Mouse (Mus musculus) embryonic stem cell, embryonic (primary cell): ENCODE measurements around the gene Abcb8.

Source experiments
- CTCF ChIA-PET, 4 experiments: fragments of 300-600 bp in 2 of 4; fragments of 350-600 bp in 2 of 4; sonication (Branson Sonifier 250); formaldehyde crosslinking; loops; one replicate each; lab custom pipeline; 2022; ENCODE audit warnings: inconsistent platforms in 2 of 4; lab: Charles Lee
- POLR2A ChIA-PET, 4 experiments: fragments of 300-600 bp in 2 of 4; fragments of 350-600 bp in 2 of 4; sonication (Branson Sonifier 250); formaldehyde crosslinking; loops; one replicate each; lab custom pipeline; 2022; ENCODE audit warnings: antibody characterized with exemption in 4 of 4, inconsistent platforms in 1 of 4; lab: Charles Lee

Abcb8 gene

DNA sequence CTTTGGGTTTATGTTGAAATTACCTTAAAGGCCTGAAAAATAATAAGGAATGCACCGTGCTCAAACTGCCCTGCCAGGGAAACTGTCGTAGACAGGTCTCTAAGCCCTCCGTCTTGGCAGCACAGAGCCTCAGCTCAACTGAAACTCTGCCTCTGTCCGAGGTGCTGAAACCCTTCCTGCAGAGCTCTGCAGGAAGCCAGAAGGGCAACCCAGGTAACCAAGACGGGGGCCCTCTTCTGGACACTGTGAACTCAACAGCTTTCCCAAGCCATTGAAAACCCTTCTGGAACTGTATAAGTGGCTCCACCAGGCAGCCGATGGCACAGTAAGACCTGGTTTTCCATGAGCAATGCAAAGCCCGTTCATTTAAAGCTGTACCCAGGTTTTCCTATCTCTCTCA lies 36.0 kb upstream of the Abcb8 start:
- POLR2A ChIA-PET = interaction anchor here in 3 of 4 experiments (0.5 to 2.2 kb wide), 27 partner anchors 9 to 394 kb away, joined by 3 to 8 read pairs (median 4); partner anchors contain the start of genes Abcb8 (in 1 of the 3), Fastk (in 1 of the 3) and Nupl2 (in 1 of the 3)
- CTCF ChIA-PET = interaction anchor here (0.5 to 3.4 kb wide), 62 partner anchors 9 to 520 kb away, joined by 3 to 44 read pairs (median 4); partner anchors contain the start of genes Abcb8 (in 4 of the 4) and Agap3 (in 1 of the 4)

DNA sequence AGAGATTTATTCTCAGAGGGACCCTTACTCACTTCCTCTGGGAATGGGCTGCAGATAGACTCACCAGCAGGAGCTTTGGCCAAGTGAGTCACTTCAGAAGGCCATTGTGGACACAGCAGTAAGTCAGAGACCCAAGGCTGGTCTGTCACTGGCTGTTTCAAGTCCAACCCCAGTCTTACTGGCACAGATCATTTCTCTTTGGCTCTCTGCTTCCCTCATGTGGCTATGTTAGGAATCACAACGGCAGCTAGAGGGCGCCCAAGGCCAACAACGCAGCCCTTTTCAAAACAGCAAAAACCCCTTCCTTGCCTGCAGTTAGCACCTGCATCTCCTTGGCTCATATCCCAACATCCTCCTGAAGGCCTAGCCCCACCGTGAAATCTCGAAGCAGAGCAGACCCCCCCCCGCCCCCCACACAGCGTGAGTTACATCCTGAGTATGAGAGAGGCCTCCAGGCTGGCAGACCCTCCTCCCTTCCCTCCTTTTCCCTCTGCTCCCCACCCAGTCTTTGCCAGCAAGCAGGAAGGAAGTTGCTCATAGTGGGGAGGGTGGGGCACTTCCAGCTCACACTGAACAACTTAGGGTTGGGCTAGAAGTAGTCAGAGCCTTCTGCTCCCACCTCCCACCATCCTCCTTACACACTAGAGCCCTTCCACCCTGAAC lies 32.5 kb upstream of the Abcb8 start:
- POLR2A ChIA-PET = interaction anchor here in 3 of 4 experiments (0.5 to 2.3 kb wide), 33 partner anchors 9 to 1090 kb away, joined by 3 to 15 read pairs (median 4); partner anchors contain the start of genes Abcb8 (in 1 of the 3), Kcnh2 (in 1 of the 3) and Nub1 (in 1 of the 3)
- CTCF ChIA-PET = interaction anchor here (0.5 to 6.6 kb wide), 65 partner anchors 9 to 745 kb away, joined by 3 to 49 read pairs (median 4); partner anchors contain the start of genes Abcb8 (in 2 of the 4), Atg9b (in 1 of the 4), Chpf2 (in 1 of the 4) and Fastk (in 1 of the 4)

DNA sequence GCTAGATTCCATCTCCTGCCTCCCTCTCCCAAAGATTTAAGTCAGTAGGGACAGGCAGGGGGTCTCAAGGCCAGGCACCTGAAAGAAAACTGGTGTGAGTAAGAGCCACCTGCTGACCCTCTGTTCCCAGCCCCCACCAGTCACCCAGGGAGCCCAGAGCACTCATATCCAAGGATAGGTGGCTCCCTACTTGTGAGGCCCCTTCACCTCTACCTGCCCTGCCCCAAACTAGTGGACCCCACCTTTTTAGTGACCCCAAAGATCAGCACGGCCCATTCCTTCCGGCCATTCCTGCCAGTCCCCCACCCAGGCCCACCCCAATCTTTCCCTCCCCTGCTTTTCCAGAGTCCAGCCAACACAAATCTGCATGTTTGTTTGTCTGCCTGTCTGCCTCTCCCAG lies 30.0 kb upstream of the Abcb8 start:
- ChIA-PET CTCF (interaction anchor here in 2 of 4 experiments (0.9 to 6.6 kb wide), 4 partner anchors 27 to 31 kb away, joined by 4 to 49 read pairs (median 15); partner anchors contain the start of gene Abcb8 (in 1 of the 2)), POLR2A (interaction anchor here in 2 of 4 experiments (1.0 to 3.1 kb wide), 4 partner anchors 11 to 97 kb away, joined by 3 to 12 read pairs (median 5); partner anchors contain the start of gene Kcnh2 (in 1 of the 2))

DNA sequence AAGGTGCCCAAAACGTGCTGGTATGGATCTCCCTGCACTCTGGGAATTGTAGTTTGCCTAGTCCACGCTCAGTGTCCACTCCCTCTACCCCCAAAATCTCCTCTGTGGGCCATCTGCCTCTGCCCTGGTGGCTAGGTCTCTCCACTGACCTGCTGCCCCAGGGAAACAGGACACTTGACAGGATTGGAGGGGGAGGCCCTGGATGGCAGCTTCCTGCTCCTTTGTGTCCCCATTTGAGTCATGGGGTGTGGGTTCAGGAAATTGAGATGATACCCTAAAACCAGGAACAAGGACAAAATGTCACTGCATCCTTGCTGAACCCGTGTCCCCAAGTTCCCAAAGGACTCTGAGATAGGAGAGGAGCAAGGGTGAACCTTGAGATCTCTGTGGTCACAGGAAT lies 29.4 kb upstream of the Abcb8 start:
- POLR2A ChIA-PET = interaction anchor here in 3 of 4 experiments (0.8 to 3.1 kb wide), 4 partner anchors 12 to 98 kb away, joined by 3 to 12 read pairs (median 6); partner anchors contain the start of gene Kcnh2 (in 1 of the 3)
- CTCF ChIA-PET = interaction anchor here in 2 of 4 experiments (1.8 to 6.6 kb wide), 2 partner anchors 28 to 30 kb away, joined by 23 to 49 read pairs; partner anchors contain the start of gene Abcb8 (in 1 of the 2)

DNA sequence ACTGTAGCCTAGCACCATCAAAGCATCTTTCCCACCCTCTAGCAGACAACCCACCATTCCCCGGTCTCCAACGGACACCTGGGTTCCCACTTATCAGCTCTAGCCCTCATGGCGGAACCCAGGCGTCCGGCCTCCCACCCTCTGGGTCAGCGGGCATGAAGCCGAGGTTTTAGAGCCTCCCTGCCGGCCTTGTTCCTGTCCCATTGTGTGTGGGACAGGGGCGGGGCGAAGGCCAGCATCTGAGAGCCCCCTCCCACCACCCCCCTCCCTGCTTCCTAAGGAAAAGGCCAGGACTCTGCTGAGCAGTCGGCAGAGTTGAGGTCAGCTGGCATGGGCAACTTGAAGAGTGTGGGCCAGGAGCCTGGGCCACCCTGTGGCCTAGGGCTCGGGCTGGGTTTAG lies 29.0 kb upstream of the Abcb8 start, which contains the start of gene Nos3:
TSS of gene Nos3 (plus strand) at position 303 of the 400 bp plus-strand sequence.
- POLR2A ChIA-PET = interaction anchor here in 3 of 4 experiments (0.6 to 3.1 kb wide), 7 partner anchors 12 to 189 kb away, joined by 3 to 12 read pairs (median 5); partner anchors contain the start of genes Abcb8 (in 1 of the 3) and Kcnh2 (in 1 of the 3)
- CTCF ChIA-PET = interaction anchor here in 2 of 4 experiments (0.7 to 6.6 kb wide), 6 partner anchors 13 to 1984 kb away, joined by 5 to 49 read pairs (median 10); partner anchors contain the start of gene Abcb8 (in 1 of the 2)

DNA sequence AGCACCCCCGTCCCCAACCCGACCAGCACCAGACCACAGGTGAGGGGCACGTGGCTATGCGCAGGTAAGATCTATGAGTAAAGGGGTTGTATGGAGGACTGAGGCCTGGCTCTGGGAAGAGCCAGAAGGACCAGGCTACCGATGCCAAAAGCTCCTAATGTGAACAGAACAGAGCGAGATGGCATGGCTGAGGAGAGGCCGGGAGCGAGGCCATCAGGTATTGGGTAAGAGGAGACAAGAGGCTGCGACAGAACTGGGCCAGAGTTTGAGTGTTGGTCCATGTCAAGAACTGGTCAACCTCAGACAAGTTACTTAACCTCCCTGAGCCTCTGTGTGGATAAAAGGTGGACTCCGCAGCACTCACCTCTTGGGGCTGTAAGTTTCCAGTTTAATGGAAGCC lies 28.5 kb upstream of the Abcb8 start:
- POLR2A ChIA-PET = interaction anchor here in 2 of 4 experiments (0.6 to 3.1 kb wide), 6 partner anchors 12 to 189 kb away, joined by 3 to 12 read pairs (median 6); partner anchors contain the start of genes Abcb8 (in 1 of the 2) and Kcnh2 (in 1 of the 2)
- CTCF ChIA-PET = interaction anchor here in 2 of 4 experiments (0.7 to 6.6 kb wide), 7 partner anchors 13 to 1984 kb away, joined by 4 to 49 read pairs (median 8); partner anchors contain the start of gene Abcb8 (in 1 of the 2)

DNA sequence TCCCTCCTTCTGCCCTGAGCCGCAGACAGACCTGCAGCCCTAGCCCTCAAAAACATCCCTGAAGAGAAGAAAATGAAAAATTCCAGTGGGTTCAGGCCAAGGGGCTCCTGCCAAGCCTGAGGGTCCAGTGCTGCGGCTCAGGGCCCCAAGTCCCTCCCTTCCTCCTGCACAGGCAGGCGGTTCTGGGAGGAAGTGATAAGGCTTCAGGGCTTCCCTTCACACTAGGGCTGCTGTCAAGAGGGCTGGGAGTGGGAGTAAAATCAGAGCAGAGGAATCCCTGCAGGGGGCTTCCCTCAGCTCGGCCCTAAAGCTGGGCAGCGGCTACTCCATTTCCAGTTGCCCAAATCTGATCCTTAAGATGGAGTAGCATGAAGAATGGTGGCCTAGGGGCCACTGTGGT lies 27.9 kb upstream of the Abcb8 start:
- POLR2A ChIA-PET = interaction anchor here in 2 of 4 experiments (0.7 to 3.1 kb wide), 10 partner anchors 12 to 105 kb away, joined by 3 to 12 read pairs (median 4); partner anchors contain the start of genes Abcb8 (in 1 of the 2) and Kcnh2 (in 1 of the 2)
- CTCF ChIA-PET = interaction anchor here in 2 of 4 experiments (0.7 to 6.6 kb wide), 6 partner anchors 12 to 1983 kb away, joined by 4 to 49 read pairs (median 7); partner anchors contain the start of gene Abcb8 (in 1 of the 2)

DNA sequence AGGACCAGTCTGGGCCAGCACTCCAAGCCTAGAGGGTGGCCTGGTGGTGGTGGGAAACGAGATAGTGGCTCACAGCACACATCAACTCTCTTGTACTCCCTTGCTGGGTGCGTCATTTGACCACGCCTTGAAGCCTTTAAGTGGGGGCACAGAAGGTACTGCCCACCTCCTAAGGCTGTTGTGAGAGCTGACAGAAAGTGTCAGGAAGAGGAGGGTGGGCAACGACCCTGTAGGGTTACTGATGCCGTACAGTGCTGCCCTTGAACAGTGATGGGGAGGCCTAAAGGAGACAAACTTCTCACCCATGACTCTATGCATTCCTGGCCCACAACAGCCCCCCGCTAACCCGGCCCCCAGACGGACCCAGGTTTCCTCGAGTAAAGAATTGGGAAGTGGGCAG lies 27.0 kb upstream of the Abcb8 start:
- ChIA-PET CTCF (interaction anchor here in 2 of 4 experiments (0.7 to 6.6 kb wide), 3 partner anchors 8 to 28 kb away, joined by 5 to 49 read pairs (median 5); partner anchors contain the start of gene Abcb8 (in 1 of the 2)), POLR2A (interaction anchor here in 3 of 4 experiments (0.5 to 2.4 kb wide), 11 partner anchors 9 to 49 kb away, joined by 3 to 8 read pairs (median 4); partner anchors contain the start of gene Abcb8 (in 1 of the 3))

DNA sequence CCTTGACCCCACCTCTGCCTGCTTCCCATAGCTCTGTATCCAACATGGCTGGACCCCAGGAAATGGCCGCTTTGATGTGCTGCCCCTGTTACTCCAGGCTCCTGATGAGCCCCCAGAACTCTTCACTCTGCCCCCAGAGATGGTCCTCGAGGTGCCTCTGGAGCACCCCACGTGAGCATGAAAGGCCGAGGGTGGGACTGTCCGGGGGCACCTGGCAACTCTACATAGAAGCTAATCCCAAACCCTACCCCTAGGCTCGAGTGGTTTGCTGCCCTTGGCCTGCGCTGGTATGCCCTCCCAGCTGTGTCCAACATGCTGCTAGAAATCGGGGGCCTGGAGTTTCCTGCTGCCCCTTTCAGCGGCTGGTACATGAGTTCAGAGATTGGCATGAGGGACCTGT lies 23.7 kb upstream of the Abcb8 start:
- CTCF ChIA-PET = interaction anchor here in 2 of 4 experiments (0.6 to 1.8 kb wide), 6 partner anchors 8 to 101 kb away, joined by 3 to 5 read pairs (median 3); partner anchors contain the start of gene Abcb8 (in 1 of the 2)
- POLR2A ChIA-PET = interaction anchor here in 2 of 4 experiments (0.6 to 1.7 kb wide), 4 partner anchors 11 to 38 kb away, joined by 3 to 6 read pairs (median 4); no protein-coding TSS in a partner anchor

DNA sequence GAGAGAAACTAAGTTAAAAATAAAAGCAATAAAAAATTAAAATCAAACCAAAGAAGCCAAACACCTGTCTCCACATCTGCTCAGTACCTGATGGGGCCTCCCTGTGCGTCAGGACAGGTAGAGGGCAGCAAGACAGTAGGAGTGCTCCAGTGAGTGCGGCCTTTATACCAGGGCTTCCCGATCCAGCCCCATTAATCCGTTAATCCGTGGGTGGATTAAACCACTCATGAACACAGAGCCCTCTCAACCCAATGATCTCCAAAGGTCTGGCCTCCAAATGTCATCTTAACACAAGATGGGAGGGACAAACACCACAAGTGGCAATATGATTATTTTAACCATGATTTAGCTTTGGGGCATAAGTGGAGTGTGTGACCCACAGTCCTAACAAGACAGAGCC lies 19.7 kb upstream of the Abcb8 start:
- POLR2A ChIA-PET = interaction anchor here in 1 of 4 experiments (4.5 kb wide), 1 partner anchor 14 kb away, joined by 18 read pairs; no protein-coding TSS in a partner anchor
- CTCF ChIA-PET = interaction anchor here in 1 of 4 experiments (0.6 to 0.7 kb wide), 2 partner anchors 174 to 239 kb away, joined by 4 to 5 read pairs; no protein-coding TSS in a partner anchor

DNA sequence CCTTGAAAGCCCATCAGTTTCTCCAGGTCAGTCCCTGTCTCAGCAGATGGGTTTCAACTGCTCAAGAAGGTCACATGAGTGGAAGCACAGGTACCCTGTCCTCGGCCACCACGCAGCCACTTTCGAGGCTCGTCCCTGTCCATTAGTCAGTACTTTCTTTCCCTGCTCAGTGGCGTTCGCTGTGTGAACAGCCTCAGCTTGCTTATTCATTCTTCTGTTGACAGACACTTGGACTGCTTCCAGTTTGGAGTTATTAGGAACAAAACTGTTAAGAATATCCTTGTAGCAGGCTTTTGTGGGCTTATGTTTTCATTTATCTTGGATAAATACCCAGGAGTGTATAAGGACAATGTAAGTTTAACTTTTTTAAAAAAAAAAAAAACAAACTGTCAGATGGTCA lies 19.2 kb upstream of the Abcb8 start:
- ChIA-PET CTCF (interaction anchor here in 1 of 4 experiments (0.6 to 0.7 kb wide), 2 partner anchors 174 to 238 kb away, joined by 4 to 5 read pairs; no protein-coding TSS in a partner anchor), POLR2A (interaction anchor here in 2 of 4 experiments (0.7 to 4.5 kb wide), 2 partner anchors 13 to 19 kb away, joined by 4 to 18 read pairs; no protein-coding TSS in a partner anchor)

DNA sequence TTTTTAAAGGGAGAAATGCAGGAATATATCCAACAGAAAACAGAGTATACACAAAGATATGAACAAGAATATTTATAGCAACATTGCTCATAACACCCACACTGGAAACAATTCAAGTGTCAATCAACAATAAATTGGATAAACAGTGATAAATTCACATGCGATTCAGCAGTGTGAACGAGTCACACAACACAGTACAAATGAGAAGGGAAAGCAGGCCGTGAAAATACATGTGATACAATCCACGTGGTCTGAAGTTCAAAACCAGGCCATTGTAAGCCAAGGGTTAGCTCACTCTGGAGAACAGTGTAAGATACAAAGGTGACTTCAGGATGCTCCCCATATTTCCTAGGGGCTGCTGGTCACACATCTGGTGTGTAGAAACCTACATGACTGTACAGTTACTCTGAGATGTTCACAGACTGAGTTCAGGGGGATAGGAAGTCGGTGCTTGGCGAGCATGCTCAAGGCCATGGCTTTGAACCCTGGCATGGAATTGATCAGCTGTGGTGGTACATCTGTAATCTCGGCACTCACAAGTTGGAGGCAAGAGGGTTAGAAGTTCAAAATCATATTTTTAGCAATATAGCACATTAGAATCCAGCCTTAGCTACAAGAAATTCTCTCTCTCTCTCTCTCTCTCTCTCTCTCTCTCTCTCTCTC lies 18.7 kb upstream of the Abcb8 start:
- CTCF ChIA-PET = interaction anchor here in 3 of 4 experiments (0.6 to 1.2 kb wide), 6 partner anchors 9 to 311 kb away, joined by 3 to 6 read pairs (median 4); partner anchors contain the start of genes Abcb8 (in 1 of the 3) and Nub1 (in 1 of the 3)
- POLR2A ChIA-PET = interaction anchor here (0.6 to 4.5 kb wide), 7 partner anchors 8 to 581 kb away, joined by 3 to 18 read pairs (median 3); partner anchors contain the start of gene Abcb8 (in 1 of the 4)

DNA sequence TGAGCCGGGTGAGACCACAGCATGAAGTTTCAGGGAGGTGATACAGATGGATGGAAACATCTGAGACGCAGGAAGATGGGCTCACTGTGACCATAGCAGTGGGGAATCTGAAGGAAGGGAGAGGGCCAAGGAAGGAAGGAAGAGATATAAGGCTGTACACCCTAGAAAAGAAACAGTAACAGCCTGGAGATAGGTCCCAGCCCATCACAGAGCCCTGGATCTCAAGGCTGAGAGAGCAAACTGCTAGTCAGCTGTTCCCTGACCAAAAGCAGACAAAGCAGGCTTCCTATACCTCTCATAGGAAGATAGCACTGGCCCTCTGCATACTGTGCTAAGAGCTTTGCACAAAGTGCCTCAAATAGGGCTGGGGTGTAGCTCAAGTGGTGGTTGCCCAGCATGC lies 14.8 kb upstream of the Abcb8 start:
- ChIA-PET CTCF (interaction anchor here in 2 of 4 experiments (1.3 to 2.9 kb wide), 4 partner anchors 9 to 18 kb away, joined by 6 to 15 read pairs (median 10); partner anchors contain the start of gene Abcb8 (in 2 of the 2)), POLR2A (interaction anchor here in 2 of 4 experiments (0.5 to 3.3 kb wide), 6 partner anchors 9 to 105 kb away, joined by 3 to 21 read pairs (median 6); partner anchors contain the start of genes Abcb8 (in 2 of the 2) and Atg9b (in 1 of the 2))

DNA sequence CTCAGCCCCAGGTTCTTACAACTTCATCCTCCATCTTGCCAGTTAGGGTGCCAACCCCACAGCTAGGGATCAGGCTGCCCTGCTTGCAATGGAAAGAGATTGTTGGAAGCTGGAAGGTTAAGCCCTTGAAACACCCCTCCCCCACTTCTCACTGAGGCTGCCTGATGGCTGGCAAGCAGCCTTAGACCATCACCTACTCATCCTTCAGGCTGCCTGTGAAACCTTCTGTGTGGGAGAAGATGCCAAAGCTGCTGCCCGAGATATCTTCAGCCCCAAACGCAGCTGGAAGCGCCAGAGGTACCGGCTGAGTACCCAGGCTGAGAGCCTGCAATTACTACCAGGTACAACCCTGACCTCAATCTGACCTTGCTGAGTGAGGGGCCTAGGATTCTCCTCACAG lies 14.0 kb upstream of the Abcb8 start:
- POLR2A ChIA-PET = interaction anchor here in 2 of 4 experiments (0.7 to 3.3 kb wide), 5 partner anchors 9 to 104 kb away, joined by 3 to 21 read pairs (median 3); partner anchors contain the start of gene Abcb8 (in 1 of the 2)
- CTCF ChIA-PET = interaction anchor here in 2 of 4 experiments (0.6 to 2.9 kb wide), 3 partner anchors 14 to 19 kb away, joined by 5 to 10 read pairs (median 9); partner anchors contain the start of gene Abcb8 (in 1 of the 2)

DNA sequence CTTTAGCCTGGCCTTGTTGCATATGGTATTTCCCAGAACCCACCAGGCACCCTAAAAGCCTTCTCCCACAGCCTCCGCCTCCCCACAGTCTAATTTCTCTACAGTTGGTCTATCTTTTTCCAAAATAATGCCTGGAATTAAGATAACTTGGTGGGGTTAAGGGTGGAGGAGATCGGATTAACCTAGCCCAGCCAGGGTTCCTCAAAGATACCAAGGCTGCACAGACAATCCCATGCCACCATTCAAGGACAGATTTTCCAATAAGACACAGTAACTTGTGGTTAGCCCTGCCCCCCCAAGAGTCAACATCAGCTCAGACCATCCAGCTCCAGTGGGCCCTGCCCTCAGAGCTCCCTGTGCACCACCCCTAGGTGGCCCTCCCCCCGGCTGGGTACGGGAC lies 13.0 kb upstream of the Abcb8 start:
- ChIA-PET POLR2A (interaction anchor here in 2 of 4 experiments (1.2 to 1.8 kb wide), 3 partner anchors 10 to 13 kb away, joined by 3 to 6 read pairs (median 6); partner anchors contain the start of gene Abcb8 (in 2 of the 2)), CTCF (interaction anchor here in 2 of 4 experiments (0.7 to 1.4 kb wide), 4 partner anchors 13 to 150 kb away, joined by 3 to 4 read pairs (median 4); partner anchors contain the start of gene Abcb8 (in 2 of the 2))

DNA sequence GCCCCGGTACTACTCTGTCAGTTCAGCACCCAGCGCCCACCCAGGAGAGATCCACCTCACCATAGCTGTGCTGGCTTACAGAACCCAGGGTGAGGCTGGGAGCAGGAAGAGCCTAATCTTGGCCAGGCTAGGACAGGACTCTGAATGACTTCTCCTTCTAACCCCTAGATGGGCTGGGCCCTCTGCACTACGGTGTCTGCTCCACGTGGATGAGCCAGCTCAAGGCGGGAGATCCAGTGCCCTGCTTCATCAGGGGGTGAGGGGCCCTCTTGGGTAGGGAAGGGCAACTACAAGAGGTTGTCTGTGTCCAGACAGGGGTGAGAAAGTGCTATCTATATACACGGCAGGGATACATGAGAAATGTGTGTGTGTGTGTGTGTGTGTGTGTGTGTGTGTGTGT lies 12.0 kb upstream of the Abcb8 start:
- POLR2A ChIA-PET = interaction anchor here in 2 of 4 experiments (0.6 to 1.8 kb wide), 9 partner anchors 11 to 304 kb away, joined by 3 to 6 read pairs (median 3); partner anchors contain the start of genes Abcb8 (in 2 of the 2) and Atg9b (in 1 of the 2)
- CTCF ChIA-PET = interaction anchor here (0.6 to 1.4 kb wide), 8 partner anchors 12 to 603 kb away, joined by 3 to 4 read pairs (median 3); partner anchors contain the start of gene Abcb8 (in 2 of the 4)
